Mouse (Mus musculus) kidney, adult 9 months (tissue): ENCODE measurements around the gene Nudt5.

Experiments used
- DNase-seq: peaks from one replicate; pipeline ENCODE4 v3.0.0; 2022

The Nudt5 gene

GRCm38 (mm10) chr2:5869746-5870145 is 24.9 kb downstream of the Nudt5 start:
- no peak for DNase-seq

- DNase-seq, result peak; percentile 16
Measured at GRCm38 (mm10) chr2:5877446-5877845, 32.6 kb downstream of the Nudt5 start.

- no peak for DNase-seq
Measured at GRCm38 (mm10) chr2:5888865-5889264, 44.0 kb downstream of the Nudt5 start.

GRCm38 (mm10) chr2:5889412-5889811 is 44.6 kb downstream of the Nudt5 start:
- DNase-seq, result no peak

GRCm38 (mm10) chr2:5894296-5894695 is 49.5 kb downstream of the Nudt5 start:
- peak; percentile 15 for DNase-seq

- peak; percentile 99 for DNase-seq
Measured at GRCm38 (mm10) chr2:5894843-5895570, 50.2 kb downstream of the Nudt5 start, which contains the start of gene Sec61a2. TSS of gene Sec61a2 (minus strand) at chr2:5895432.

GRCm38 (mm10) chr2:5900145-5900544 is 55.3 kb downstream of the Nudt5 start:
- peak; percentile 17 for DNase-seq

- peak; percentile 25 for DNase-seq
Measured at GRCm38 (mm10) chr2:5906092-5906491, 61.3 kb downstream of the Nudt5 start.

- DNase-seq, result peak; percentile 51
Measured at GRCm38 (mm10) chr2:5906625-5907024, 61.8 kb downstream of the Nudt5 start.

- DNase-seq, result no peak
Measured at GRCm38 (mm10) chr2:5911282-5911965, 66.6 kb downstream of the Nudt5 start.
